Mouse (Mus musculus) kidney, embryonic 14.5 days (tissue): ENCODE results near the gene Polr2e. TPM values are rescaled to one million over a fixed set of nuclear protein-coding genes. Genes with fewer than 3 reads are reported as not detected.

ENCODE experiments used
- ATAC-seq: fragments of 200-750 bp; cut with Nextera tagmentation; 2 replicates; pipeline ENCODE4 v1.8.0; 2017; ENCODE audit warnings: moderate number of reproducible peaks, mild to moderate bottlenecking, moderate TSS enrichment, moderate library complexity; ENCODE audit not compliant: low FRiP score, low TSS enrichment
- H3K27ac ChIP-seq: fragments of 300-500 bp; sonication (generic); 2 replicates; pipeline ENCODE4 v1.5.1; 2014; ENCODE audit warnings: low read depth, mild to moderate bottlenecking, low read length, moderate library complexity, mixed read lengths
- H3K27me3 ChIP-seq: fragments of 300-500 bp; sonication (generic); 2 replicates; pipeline ENCODE4 v1.6.1; 2014; ENCODE audit warnings: mild to moderate bottlenecking, low read length; ENCODE audit not compliant: control insufficient read depth, insufficient read depth
- H3K36me3 ChIP-seq: fragments of 300-500 bp; sonication (generic); 2 replicates; pipeline ENCODE4 v1.6.1; 2014; ENCODE audit warnings: low read length, mixed read lengths; ENCODE audit not compliant: control insufficient read depth, insufficient read depth
- H3K4me1 ChIP-seq: fragments of 300-500 bp; sonication (generic); 2 replicates; pipeline ENCODE4 v1.6.1; 2014; ENCODE audit warnings: low read length, mixed read lengths; ENCODE audit not compliant: control insufficient read depth, insufficient read depth
- H3K4me2 ChIP-seq: fragments of 300-500 bp; sonication (generic); replicated peaks from 2 replicates; pipeline ENCODE4 v1.6.1; 2014; ENCODE audit warnings: low read depth, mild to moderate bottlenecking, low read length
- H3K4me3 ChIP-seq: fragments of 300-500 bp; sonication (generic); 2 replicates; pipeline ENCODE4 v1.5.1; 2014; ENCODE audit warnings: mild to moderate bottlenecking, low read length
- H3K9ac ChIP-seq: fragments of 300-500 bp; sonication (generic); 2 replicates; pipeline ENCODE4 v1.6.1; 2014; ENCODE audit warnings: low read depth, mild to moderate bottlenecking, low read length, moderate library complexity
- H3K9me3 ChIP-seq: fragments of 300-500 bp; sonication (generic); 2 replicates; pipeline ENCODE4 v1.6.1; 2016; ENCODE audit warnings: low read length; ENCODE audit not compliant: control insufficient read depth
- WGBS: fragments of 180-500 bp; shearing (Covaris S2); extraction: QIAGEN DNeasy Blood & Tissue Kit; methylation state at CpG from one replicate; pipeline ENCODE4 v1.1.7; 2014; 5-methylcytosine and 5-hydroxymethylcytosine counted together
- polyA plus RNA-seq: library from polyadenylated mRNA; unstranded; fragments of >200 nt; fragmentation: Nextera tagmentation; extraction: Ambion mirVana; gene quantifications from 2 replicates; pipeline ENCODE4 v1.2.1, GENCODE M21; 2014

The Polr2e gene
- polyA plus RNA-seq, 1 experiment from 2014 or later: 276 TPM

GRCm38 (mm10) chr10:80011740-80012139 is 27.9 kb downstream of the Polr2e start:
- peaks cover 34% of the 10 kb centered on the region for H3K27me3 ChIP-seq
- no peaks in the 10 kb centered on the region for H3K36me3 ChIP-seq
- no peaks in the 10 kb centered on the region for H3K4me1 ChIP-seq
- H3K4me3 ChIP-seq: no peak overlapping the region
- no peak overlapping the region for H3K27ac ChIP-seq
- H3K4me2 ChIP-seq: no peak overlapping the region
- no peak for ATAC-seq
- 89% methylated on average over 6 of the region's 6 CpGs for WGBS
- H3K9ac ChIP-seq: no peak overlapping the region
- H3K9me3 ChIP-seq: peaks cover 9% of the 10 kb centered on the region; the same call in 1 of the 2 replicates

- Histone ChIP-seq H3K27me3 (peaks cover 2% of the 10 kb centered on the region; the same call in 1 of the 2 replicates), H3K4me1 (no peaks in the 10 kb centered on the region), H3K36me3 (no peaks in the 10 kb centered on the region), H3K4me2 (no peak overlapping the region), H3K27ac (no peak overlapping the region), H3K9ac (no peak overlapping the region), H3K4me3 (no peak overlapping the region), H3K9me3 (no peaks in the 10 kb centered on the region)
- ATAC-seq: no peak
- 92% methylated on average over 8 of the region's 8 CpGs for WGBS
Observed at GRCm38 (mm10) chr10:80004233-80004705, 35.3 kb downstream of the Polr2e start.

DNA sequence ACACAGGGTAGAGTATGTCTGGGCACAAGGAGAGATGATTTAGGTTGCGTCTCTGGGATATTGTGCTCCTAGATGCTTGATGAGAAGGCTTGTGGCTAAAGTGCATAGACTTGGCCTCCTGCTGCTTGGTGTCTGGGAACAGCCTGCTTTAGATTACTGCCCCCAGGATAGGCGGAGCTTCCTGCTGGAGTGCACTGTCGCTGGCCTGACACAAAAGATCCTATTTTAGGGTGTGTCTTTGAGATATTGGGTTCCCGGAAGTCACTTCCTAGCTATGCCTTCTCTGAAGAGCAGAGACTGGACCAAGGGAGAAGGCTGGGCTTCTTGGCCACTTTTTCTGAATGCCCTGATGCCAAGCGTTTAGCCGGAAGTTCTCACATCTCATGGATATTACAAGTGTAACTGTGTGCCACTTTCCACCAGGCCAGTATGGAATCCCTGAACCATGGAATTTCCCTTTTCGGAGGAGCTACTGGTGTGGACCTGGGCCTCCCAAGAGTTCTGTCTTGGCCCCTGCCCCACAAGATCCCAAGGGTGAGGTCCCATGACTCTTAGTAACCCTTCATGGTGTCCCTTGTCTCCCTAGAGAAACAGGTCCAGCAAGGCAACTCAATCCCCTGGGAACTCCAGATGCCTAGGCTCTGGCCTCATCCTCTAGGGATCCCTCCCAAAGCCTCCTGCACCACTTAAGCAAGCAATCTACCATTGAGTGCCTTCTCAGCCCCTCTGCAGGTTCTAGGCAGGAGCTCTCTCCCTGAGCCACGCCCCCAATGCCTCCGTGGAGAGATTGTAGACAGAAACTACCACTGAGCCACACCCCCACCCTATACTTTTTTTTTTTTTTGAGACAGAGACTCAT is 36.0 kb downstream of the Polr2e start:
- Histone ChIP-seq H3K27me3 (peaks cover 2% of the 10 kb centered on the region; the same call in 1 of the 2 replicates), H3K36me3 (no peaks in the 10 kb centered on the region), H3K4me2 (no peak overlapping the region), H3K27ac (no peak overlapping the region), H3K9ac (no peak overlapping the region), H3K4me1 (peaks cover under 1% of the 10 kb centered on the region; the same call in 1 of the 2 replicates), H3K9me3 (no peaks in the 10 kb centered on the region), H3K4me3 (no peak overlapping the region)
- 65% methylated on average over 9 of the region's 9 CpGs for WGBS
- no peak for ATAC-seq

DNA sequence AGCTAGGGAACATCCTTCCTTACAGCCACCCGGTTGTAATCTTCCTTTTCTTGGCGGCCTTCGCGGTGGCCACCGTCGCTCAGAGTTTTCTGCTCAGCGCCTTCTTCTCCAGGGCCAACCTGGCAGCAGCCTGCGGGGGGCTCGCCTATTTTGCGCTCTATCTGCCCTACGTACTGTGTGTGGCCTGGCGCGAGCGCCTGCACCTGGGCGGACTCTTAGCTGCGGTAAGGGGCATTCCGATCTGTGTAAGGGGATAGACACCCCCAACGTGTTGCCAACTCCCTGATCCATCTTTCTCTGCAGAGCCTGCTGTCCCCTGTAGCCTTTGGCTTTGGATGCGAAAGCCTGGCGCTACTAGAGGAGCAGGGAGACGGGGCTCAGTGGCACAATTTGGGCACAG is 36.8 kb downstream of the Polr2e start:
- no peak for ATAC-seq
- no peaks in the 10 kb centered on the region for H3K9me3 ChIP-seq
- H3K9ac ChIP-seq: no peak overlapping the region
- peaks cover 8% of the 10 kb centered on the region for H3K4me1 ChIP-seq
- peaks cover 2% of the 10 kb centered on the region; the same call in 1 of the 2 replicates for H3K27me3 ChIP-seq
- H3K4me2 ChIP-seq: no peak overlapping the region; the same call in 1 of the 2 replicates
- H3K4me3 ChIP-seq: no peak overlapping the region
- H3K36me3 ChIP-seq: no peaks in the 10 kb centered on the region
- no peak overlapping the region for H3K27ac ChIP-seq
- WGBS: 36% methylated on average over 21 of the region's 21 CpGs

- H3K36me3 ChIP-seq: no peaks in the 10 kb centered on the region
- H3K9ac ChIP-seq: no peak overlapping the region
- H3K27me3 ChIP-seq: peaks cover 2% of the 10 kb centered on the region; the same call in 1 of the 2 replicates
- 77% methylated on average over 9 of the region's 9 CpGs for WGBS
- H3K4me2 ChIP-seq: no peak overlapping the region
- H3K4me3 ChIP-seq: no peak overlapping the region
- H3K27ac ChIP-seq: no peak overlapping the region
- H3K4me1 ChIP-seq: peaks cover 10% of the 10 kb centered on the region
- H3K9me3 ChIP-seq: no peaks in the 10 kb centered on the region
- ATAC-seq: no peak
Observed at GRCm38 (mm10) chr10:80001945-80002344, 37.6 kb downstream of the Polr2e start.

- 7% methylated on average over 15 of the region's 15 CpGs for WGBS
- Histone ChIP-seq H3K4me2 (peak overlapping the region; percentile 89), H3K4me1 (peaks cover 14% of the 10 kb centered on the region), H3K36me3 (peaks cover 11% of the 10 kb centered on the region), H3K4me3 (peak overlapping the region; percentile 54), H3K27me3 (no peaks in the 10 kb centered on the region; the same call in 1 of the 2 replicates), H3K9ac (peak overlapping the region; percentile 50; the same call in 1 of the 2 replicates), H3K9me3 (no peaks in the 10 kb centered on the region), H3K27ac (no peak overlapping the region)
- no peak; the same call in 1 of the 2 replicates for ATAC-seq
Observed at GRCm38 (mm10) chr10:79997819-79998218, 41.8 kb downstream of the Polr2e start.

- under 1% methylated on average over 35 of the region's 35 CpGs for WGBS
- Histone ChIP-seq H3K27me3 (no peaks in the 10 kb centered on the region; the same call in 1 of the 2 replicates), H3K4me3 (peak overlapping the region; percentile 54)
Observed at GRCm38 (mm10) chr10:79997034-79997760, 42.4 kb downstream of the Polr2e start.

GRCm38 (mm10) chr10:79996272-79997033 is 43.1 kb downstream of the Polr2e start, which contains the start of gene Abca7:
Abca7 (plus strand) TSS chr10:79996494.
- peak within 1 kb of the TSS; percentile 54 for H3K4me3 ChIP-seq
- WGBS: under 1% methylated on average over 34 of the region's 34 CpGs
- peaks cover 24% of the 10 kb centered on the region for H3K36me3 ChIP-seq
- peaks cover 14% of the 10 kb centered on the region for H3K4me1 ChIP-seq
- H3K9me3 ChIP-seq: peaks cover 3% of the 10 kb centered on the region; the same call in 1 of the 2 replicates
- ATAC-seq: peak; percentile 81
- H3K27me3 ChIP-seq: no peaks in the 10 kb centered on the region; the same call in 1 of the 2 replicates
- H3K9ac ChIP-seq: peak within 1 kb of the TSS; percentile 50
- H3K27ac ChIP-seq: peak within 1 kb of the TSS; percentile 24; the same call in 1 of the 2 replicates
- H3K4me2 ChIP-seq: peak within 1 kb of the TSS; percentile 89

More at GRCm38 (mm10) chr10:79997034-79997760, 42.4 kb downstream of the Polr2e start:
- Histone ChIP-seq H3K4me2 (peak overlapping the region; percentile 89), H3K36me3 (peaks cover 17% of the 10 kb centered on the region), H3K9me3 (no peaks in the 10 kb centered on the region), H3K27ac (peak overlapping the region; percentile 24; the same call in 1 of the 2 replicates), H3K4me1 (peaks cover 14% of the 10 kb centered on the region), H3K9ac (peak overlapping the region; percentile 50; the same call in 1 of the 2 replicates)
- ATAC-seq: peak; percentile 71
